27 mouse cellular contexts compared by ENCODE assay signal in genomic region chr7:37614381-37614780, GRCm38 (mm10).
DNase-seq lines count a peak whose midpoint lies in the region; ATAC-seq and TF ChIP-seq lines count a peak whose summit lies in the region.
"Had no signal": no experiment of that assay in that cellular context is flagged by ENCODE, and none has a peak within 500 bp of the region (broad histone marks: within the 10 kb centered on the region; RNA-seq: fewer than 3 reads in every experiment).

No protein-coding gene starts in this region.

- WGBS in cerebellum, adult 2 months: 40% methylated on average over 10 of the region's 10 CpGs
- 20% methylated on average over 10 of the region's 10 CpGs for WGBS in heart, embryonic 10.5 days

- TF ChIP-seq CTCF in cerebellum, adult 2 months (IDR thresholded peaks at IDR 0.05; ENCODE audit: borderline replicate concordance, insufficient read depth, low read depth, low read length): no peak

- intact Hi-C loops in heart, postnatal 25 days (cut with DNase I): no loop called here

- H3K36me3 ChIP-seq in heart, embryonic 10.5 days: no peaks in the 10 kb centered on the region
- H3K36me3 ChIP-seq: heart, embryonic 13.5 days; intestine, embryonic 15.5 days; limb, embryonic 13.5 days; lung, embryonic 15.5 days; midbrain, embryonic 12.5 days; neural tube, embryonic 12.5 days had no signal

- TF ChIP-seq POLR2A in cerebellum, adult 2 months (IDR thresholded peaks at IDR 0.05; ENCODE audit: borderline replicate concordance, insufficient read depth, low read length): no peak

- H3K27ac ChIP-seq in cerebellum, adult 2 months (ENCODE audit: insufficient read depth, low read length): no peak overlapping the region
- no peak overlapping the region for H3K27ac ChIP-seq in heart, embryonic 10.5 days
- H3K27ac ChIP-seq: forebrain, embryonic 13.5 days; heart, embryonic 13.5 days; hindbrain, embryonic 10.5 days; hindbrain, postnatal 0 days; intestine, embryonic 15.5 days; left cerebral cortex, adult 2 months; limb, embryonic 13.5 days; lung, embryonic 15.5 days; midbrain, embryonic 12.5 days; neural tube, embryonic 12.5 days; stomach, postnatal 0 days had no signal

- no peak for ATAC-seq in megakaryocyte-erythroid progenitor cell, adult 5-6 weeks (replicated peaks; ENCODE audit: low FRiP score, low TSS enrichment, poor library complexity, severe bottlenecking)
- ATAC-seq: CD4-positive, CD25-positive, alpha-beta regulatory T cell, adult 4 months; forebrain, embryonic 13.5 days; hindbrain, postnatal 0 days; intestine, embryonic 15.5 days had no signal

- DNase-seq in cerebellum, adult 18-20 months: peak; percentile 33 to 35
- DNase-seq in cerebellum, adult 2 months: no peak
- DNase-seq in heart, embryonic 10.5 days (ENCODE audit: low spot score): peak; percentile 74
- DNase-seq in heart, postnatal 25 days (ENCODE audit: low spot score): no peak
- peak; percentile 32 for DNase-seq in testis, postnatal 10 days (ENCODE audit: low spot score)
- no peak for DNase-seq in testis, postnatal 14 days (ENCODE audit: low spot score)
- DNase-seq in yolk sac, embryonic 10.5 days (ENCODE audit: low spot score): peak; percentile 12
- DNase-seq: cerebellum, adult 8-10 months; gastrocnemius, postnatal 10 days; kidney, adult 2 months; kidney, postnatal 36 days; right cerebral cortex, adult 18-20 months; thymus, postnatal 4 days had no signal

- no peak overlapping the region for H3K4me3 ChIP-seq in cerebellum, adult 2 months (replicated peaks; ENCODE audit: insufficient read depth, low read depth, low read length)
- no peak overlapping the region for H3K4me3 ChIP-seq in heart, embryonic 10.5 days
- H3K4me3 ChIP-seq: forebrain, embryonic 13.5 days; heart, embryonic 13.5 days; hindbrain, embryonic 10.5 days; intestine, embryonic 15.5 days; left cerebral cortex, adult 2 months; limb, embryonic 13.5 days; lung, embryonic 15.5 days; midbrain, embryonic 12.5 days; myocyte; neural tube, embryonic 12.5 days had no signal

- H3K9me3 ChIP-seq in heart, embryonic 10.5 days: no peaks in the 10 kb centered on the region
- H3K9me3 ChIP-seq: forebrain, embryonic 13.5 days; heart, embryonic 13.5 days; hindbrain, embryonic 10.5 days; intestine, embryonic 15.5 days; limb, embryonic 13.5 days; lung, embryonic 15.5 days; midbrain, embryonic 12.5 days; neural tube, embryonic 12.5 days had no signal

- peaks cover 16% of the 10 kb centered on the region for H3K4me1 ChIP-seq in cerebellum, adult 2 months (ENCODE audit: control insufficient read depth, insufficient read depth, low read length)
- H3K4me1 ChIP-seq in heart, embryonic 10.5 days: peaks cover 12% of the 10 kb centered on the region
- H3K4me1 ChIP-seq: intestine, embryonic 15.5 days; limb, embryonic 13.5 days; neural tube, embryonic 12.5 days had no signal

- H3K27me3 ChIP-seq in cerebellum, adult 2 months (ENCODE audit: control insufficient read depth, insufficient read depth, low read length): no peaks in the 10 kb centered on the region
- peaks cover 46% of the 10 kb centered on the region for H3K27me3 ChIP-seq in heart, embryonic 10.5 days (ENCODE audit: insufficient read depth, poor library complexity, severe bottlenecking)
- H3K27me3 ChIP-seq: forebrain, embryonic 13.5 days; intestine, embryonic 15.5 days; limb, embryonic 13.5 days; lung, embryonic 15.5 days; midbrain, embryonic 12.5 days; neural tube, embryonic 12.5 days had no signal

Comparison
In these comparisons a context has a peak if more than half of its experiments do, and no peak if none do; other contexts are left out.
1. DNase-seq: peak in cerebellum, adult 18-20 months (2 of 2), heart, embryonic 10.5 days (single experiment), testis, postnatal 10 days (single experiment) and yolk sac, embryonic 10.5 days (single experiment); none in cerebellum, adult 2 months (0 of 2), heart, postnatal 25 days (single experiment) and testis, postnatal 14 days (single experiment).